Mouse (Mus musculus) megakaryocyte, embryonic 14.5 days (primary cell): ENCODE data around the gene Lgals1.

Source experiments
- FLI1 ChIP-seq: IDR thresholded peaks from 2 replicates; pipeline ENCODE4 v1.6.1; 2012; ENCODE audit warnings: low read length, inconsistent platforms, mixed read lengths
- GATA1 ChIP-seq: IDR thresholded peaks from 3 replicates; pipeline ENCODE4 v1.6.1; 2012; ENCODE audit warnings: mixed read lengths, low read length, inconsistent platforms, borderline replicate concordance

DNA sequence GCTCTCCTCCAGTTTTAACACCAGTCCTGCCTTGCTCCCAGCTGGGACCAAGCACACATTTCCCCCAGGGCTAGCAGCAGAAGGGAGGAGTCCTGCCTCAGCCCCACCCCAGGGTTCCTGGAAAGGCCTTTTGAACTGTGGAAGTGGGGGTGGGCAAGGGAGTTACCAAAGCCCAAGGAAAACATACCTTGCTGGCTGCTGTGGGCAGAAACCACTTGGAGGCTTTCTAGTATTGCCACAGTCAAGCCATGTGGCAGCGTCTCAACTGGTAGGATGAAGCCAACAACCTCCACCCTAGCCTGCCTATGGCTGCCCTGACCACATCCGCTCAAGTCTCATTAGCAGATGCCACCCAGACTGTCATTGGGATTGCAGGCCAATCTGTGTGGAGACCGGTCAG, 30.4 kb upstream of the Lgals1 start:
- TF ChIP-seq GATA1, result no peak
- TF ChIP-seq FLI1, result no peak
